Mouse (Mus musculus): ENCODE results near the gene Tex26. TPM values are rescaled to one million over a fixed set of nuclear protein-coding genes. Genes with fewer than 3 reads are reported as not detected.

Tex26 gene
- polyA plus RNA-seq, 1 experiment from 2014 or later = 0.14 TPM

GRCm38 (mm10) chr5:149404710-149405109 is 34.8 kb upstream of the Tex26 start:
- WGBS = 80% methylated on average over 5 of the region's 5 CpGs
- no peak for DNase-seq (ENCODE audit: low spot score)
- Histone ChIP-seq H3K27me3 (ENCODE audit: insufficient read depth, low read length) (no peaks in the 10 kb centered on the region), H3K4me1 (replicated peaks; ENCODE audit: insufficient read depth, low read length) (no peaks in the 10 kb centered on the region), H3K27ac (no peak overlapping the region), H3K4me3 (replicated peaks; ENCODE audit: low read depth, low read length) (no peak overlapping the region), H3K36me3 (ENCODE audit: insufficient read depth, low read length) (no peaks in the 10 kb centered on the region), H3K9ac (ENCODE audit: low read depth, low read length) (no peak overlapping the region), H3K4me2 (ENCODE audit: low read length) (no peak overlapping the region), H3K9me3 (replicated peaks; ENCODE audit: low read length) (no peaks in the 10 kb centered on the region)
- no peak for ATAC-seq (replicated peaks; ENCODE audit: low FRiP score, low read depth)
- TF ChIP-seq CTCF (IDR thresholded peaks at IDR 0.05; ENCODE audit: low read depth) = no peak

DNA sequence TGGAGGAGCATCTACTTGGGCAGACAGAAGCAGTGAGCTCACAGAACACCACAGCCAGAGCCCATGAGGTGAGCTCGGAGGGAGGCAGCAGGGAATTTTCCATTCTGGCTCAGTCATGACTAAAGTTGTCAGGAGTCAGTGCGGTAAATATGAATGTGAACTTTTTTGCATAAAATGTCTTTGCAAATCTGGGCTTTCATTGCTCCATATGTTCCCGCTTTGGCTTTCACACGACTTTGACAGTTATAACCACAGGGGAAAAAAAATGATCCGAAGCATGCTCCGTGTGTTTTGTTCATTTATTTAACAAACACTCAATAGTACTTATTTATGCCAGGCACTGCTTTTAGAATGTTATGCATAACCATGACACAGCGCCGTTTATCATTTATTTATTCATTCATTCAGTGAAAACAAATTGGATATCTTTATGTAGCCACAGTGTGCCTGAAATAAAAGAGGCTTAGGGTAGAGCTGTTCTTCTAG is 32.6 kb upstream of the Tex26 start:
- no peak overlapping the region for H3K9ac ChIP-seq (ENCODE audit: low read depth, low read length)
- no peaks in the 10 kb centered on the region for H3K27me3 ChIP-seq (ENCODE audit: insufficient read depth, low read length)
- peaks cover 4% of the 10 kb centered on the region; the same call in 1 of the 2 replicates for H3K4me1 ChIP-seq (replicated peaks; ENCODE audit: insufficient read depth, low read length)
- no peaks in the 10 kb centered on the region for H3K36me3 ChIP-seq (ENCODE audit: insufficient read depth, low read length)
- no peak overlapping the region for H3K4me2 ChIP-seq (ENCODE audit: low read length)
- 83% methylated on average over 8 of the region's 8 CpGs for WGBS
- DNase-seq (ENCODE audit: low spot score) = no peak
- H3K9me3 ChIP-seq (replicated peaks; ENCODE audit: low read length) = no peaks in the 10 kb centered on the region
- no peak for TF ChIP-seq CTCF (IDR thresholded peaks at IDR 0.05; ENCODE audit: low read depth)
- no peak overlapping the region for H3K27ac ChIP-seq
- no peak for ATAC-seq (replicated peaks; ENCODE audit: low FRiP score, low read depth)
- no peak overlapping the region for H3K4me3 ChIP-seq (replicated peaks; ENCODE audit: low read depth, low read length)

DNA sequence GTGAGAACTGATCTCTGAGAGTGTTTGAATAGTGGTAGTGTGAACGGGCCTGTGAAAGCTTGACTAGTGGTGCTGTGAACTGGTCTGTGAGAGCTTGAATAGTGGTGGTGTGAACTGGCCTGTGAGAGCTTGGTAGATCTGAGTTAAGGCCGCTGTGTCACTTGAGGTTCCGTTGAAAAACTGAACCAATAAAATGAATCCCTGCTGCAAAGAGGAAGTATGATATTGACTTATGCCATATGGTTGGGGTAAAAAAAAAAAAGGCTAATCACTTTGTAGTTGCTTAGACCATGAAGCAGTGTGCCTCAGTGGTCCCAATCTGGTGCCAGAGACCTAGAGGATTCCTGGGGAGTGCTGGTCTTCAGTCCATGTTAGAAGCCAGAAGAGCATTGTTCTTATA is 30.0 kb upstream of the Tex26 start:
- H3K9ac ChIP-seq (ENCODE audit: low read depth, low read length) = no peak overlapping the region
- no peak overlapping the region for H3K4me2 ChIP-seq (ENCODE audit: low read length)

DNA sequence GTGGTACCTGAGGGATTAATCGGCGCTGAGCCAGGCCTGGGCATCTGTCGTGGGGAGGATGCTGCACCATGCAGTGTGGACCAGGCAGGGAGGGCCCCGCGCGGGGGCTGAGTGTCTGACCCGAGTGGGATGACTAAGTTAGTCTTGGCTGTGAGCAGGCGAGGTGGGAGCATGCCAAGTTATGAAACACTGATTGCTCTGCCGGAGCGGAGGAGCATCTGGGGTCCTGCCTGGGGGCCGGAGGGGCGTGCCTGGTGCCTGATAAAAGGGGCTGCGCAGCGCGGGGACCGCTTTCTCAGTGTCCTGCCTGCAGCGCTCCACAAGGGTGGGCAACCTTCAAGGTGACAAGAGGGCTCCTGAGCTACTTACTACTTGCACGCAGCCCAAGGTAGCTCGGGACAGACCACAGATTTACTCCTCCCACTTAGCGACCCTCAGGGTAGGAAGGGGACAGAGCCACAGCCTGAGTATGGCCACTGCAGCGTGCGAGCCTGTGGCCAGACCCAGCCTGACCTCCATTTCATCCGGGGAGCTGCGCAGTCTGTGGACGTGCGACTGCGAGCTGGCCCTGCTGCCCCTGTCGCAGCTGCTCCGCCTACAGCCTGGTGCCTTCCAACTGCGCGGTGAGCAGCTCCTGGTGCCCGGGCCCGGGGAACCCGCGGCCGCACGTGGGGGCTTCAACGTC is 27.8 kb upstream of the Tex26 start, which contains the start of gene Medag:
TSS of gene Medag (plus strand) at position 241 of the 685 bp plus-strand sequence.
- DNase-seq (ENCODE audit: low spot score) (peak; percentile 35), ATAC-seq (replicated peaks; ENCODE audit: low FRiP score, low read depth) (peak; percentile 36; the same call in 1 of the 2 replicates)

More for the DNA sequence above, 30.0 kb upstream of the Tex26 start:
- 0 out of 2 replicates have a peak, but pooled peaks cover 9% of the 10 kb centered on the region for H3K27me3 ChIP-seq (ENCODE audit: insufficient read depth, low read length)
- H3K36me3 ChIP-seq (ENCODE audit: insufficient read depth, low read length) = no peaks in the 10 kb centered on the region
- no peak overlapping the region for H3K4me3 ChIP-seq (replicated peaks; ENCODE audit: low read depth, low read length)
- H3K4me1 ChIP-seq (replicated peaks; ENCODE audit: insufficient read depth, low read length) = peaks cover 8% of the 10 kb centered on the region; the same call in 1 of the 2 replicates
- ATAC-seq (replicated peaks; ENCODE audit: low FRiP score, low read depth) (no peak), DNase-seq (ENCODE audit: low spot score) (no peak)
- no peaks in the 10 kb centered on the region for H3K9me3 ChIP-seq (replicated peaks; ENCODE audit: low read length)
- no peak overlapping the region for H3K27ac ChIP-seq
- WGBS = 88% methylated on average over 3 of the region's 3 CpGs
- no peak for TF ChIP-seq CTCF (IDR thresholded peaks at IDR 0.05; ENCODE audit: low read depth)

GRCm38 (mm10) chr5:149412194-149412575 is 27.3 kb upstream of the Tex26 start:
- no peak for ATAC-seq (replicated peaks; ENCODE audit: low FRiP score, low read depth)

More for the DNA sequence above, 27.8 kb upstream of the Tex26 start, which contains the start of gene Medag:
- 5% methylated on average over 38 of the region's 38 CpGs for WGBS
- Histone ChIP-seq H3K27ac (no peak within 1 kb of the TSS), H3K4me3 (replicated peaks; ENCODE audit: low read depth, low read length) (peak within 1 kb of the TSS; percentile 16), H3K4me1 (replicated peaks; ENCODE audit: insufficient read depth, low read length) (peaks cover 8% of the 10 kb centered on the region; the same call in 1 of the 2 replicates), H3K9me3 (replicated peaks; ENCODE audit: low read length) (no peaks in the 10 kb centered on the region), H3K9ac (ENCODE audit: low read depth, low read length) (peak within 1 kb of the TSS; percentile 46; the same call in 1 of the 2 replicates), H3K36me3 (ENCODE audit: insufficient read depth, low read length) (no peaks in the 10 kb centered on the region), H3K27me3 (ENCODE audit: insufficient read depth, low read length) (peaks cover 12% of the 10 kb centered on the region; the same call in 1 of the 2 replicates), H3K4me2 (ENCODE audit: low read length) (peak within 1 kb of the TSS; percentile 58)
- no peak for TF ChIP-seq CTCF (IDR thresholded peaks at IDR 0.05; ENCODE audit: low read depth)

GRCm38 (mm10) chr5:149412671-149413070 is 26.8 kb upstream of the Tex26 start:
- DNase-seq (ENCODE audit: low spot score) (no peak), ATAC-seq (replicated peaks; ENCODE audit: low FRiP score, low read depth) (no peak)
- no peak for TF ChIP-seq CTCF (IDR thresholded peaks at IDR 0.05; ENCODE audit: low read depth)
- peaks cover 12% of the 10 kb centered on the region; the same call in 1 of the 2 replicates for H3K27me3 ChIP-seq (ENCODE audit: insufficient read depth, low read length)
- H3K4me1 ChIP-seq (replicated peaks; ENCODE audit: insufficient read depth, low read length) = peaks cover 8% of the 10 kb centered on the region; the same call in 1 of the 2 replicates
- no peaks in the 10 kb centered on the region for H3K9me3 ChIP-seq (replicated peaks; ENCODE audit: low read length)
- 91% methylated on average over 10 of the region's 10 CpGs for WGBS
- no peak overlapping the region for H3K4me3 ChIP-seq (replicated peaks; ENCODE audit: low read depth, low read length)
- H3K36me3 ChIP-seq (ENCODE audit: insufficient read depth, low read length) = no peaks in the 10 kb centered on the region
- H3K4me2 ChIP-seq (ENCODE audit: low read length) = no peak overlapping the region
- H3K9ac ChIP-seq (ENCODE audit: low read depth, low read length) = no peak overlapping the region
- H3K27ac ChIP-seq = no peak overlapping the region

More at GRCm38 (mm10) chr5:149412194-149412575, 27.3 kb upstream of the Tex26 start:
- H3K9ac ChIP-seq (ENCODE audit: low read depth, low read length) = peak overlapping the region; percentile 46; the same call in 1 of the 2 replicates
- 41% methylated on average over 11 of the region's 11 CpGs for WGBS
- no peak overlapping the region for H3K27ac ChIP-seq
- no peak for DNase-seq (ENCODE audit: low spot score)
- H3K9me3 ChIP-seq (replicated peaks; ENCODE audit: low read length) = no peaks in the 10 kb centered on the region
- peak overlapping the region; percentile 16 for H3K4me3 ChIP-seq (replicated peaks; ENCODE audit: low read depth, low read length)
- no peaks in the 10 kb centered on the region for H3K36me3 ChIP-seq (ENCODE audit: insufficient read depth, low read length)
- TF ChIP-seq CTCF (IDR thresholded peaks at IDR 0.05; ENCODE audit: low read depth) = no peak
- H3K4me1 ChIP-seq (replicated peaks; ENCODE audit: insufficient read depth, low read length) = peaks cover 8% of the 10 kb centered on the region; the same call in 1 of the 2 replicates
- peaks cover 12% of the 10 kb centered on the region; the same call in 1 of the 2 replicates for H3K27me3 ChIP-seq (ENCODE audit: insufficient read depth, low read length)
- H3K4me2 ChIP-seq (ENCODE audit: low read length) = peak overlapping the region; percentile 58

All from kidney, postnatal 0 days (tissue).